Mouse (Mus musculus) kidney, postnatal 4 days (tissue): ENCODE measurements around the gene Cfd.
A peak's percentile ranks its signal among the peaks of the same experiment; 100 is the strongest.

Experiments
- DNase-seq, 2 experiments: peaks; one replicate each; pipeline ENCODE4 v3.0.0; 2021; ENCODE audit warnings: mixed read lengths in 2 of 2

Cfd gene

DNA sequence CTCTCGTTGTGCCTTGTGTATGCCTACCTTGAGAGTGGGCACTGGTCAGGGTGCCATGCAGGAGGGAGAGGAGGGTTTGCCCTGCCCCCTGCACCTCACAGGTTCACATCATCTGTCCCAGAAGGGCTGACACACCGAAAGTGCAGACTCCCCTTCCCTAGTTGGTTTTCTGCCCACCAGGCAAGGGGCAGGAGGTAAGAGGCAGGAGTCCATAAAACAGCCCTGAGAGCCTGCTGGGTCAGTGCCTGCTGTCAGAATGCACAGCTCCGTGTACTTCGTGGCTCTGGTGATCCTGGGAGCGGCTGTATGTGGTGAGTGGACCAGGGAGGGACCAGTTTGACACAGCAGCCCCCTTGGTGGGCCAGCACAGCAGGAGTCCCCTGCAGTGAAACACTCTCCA is at the start of gene Cfd:
Gene Cfd (plus strand): TSS at position 184 of the 400 bp plus-strand sequence.
- DNase-seq = no peak

DNA sequence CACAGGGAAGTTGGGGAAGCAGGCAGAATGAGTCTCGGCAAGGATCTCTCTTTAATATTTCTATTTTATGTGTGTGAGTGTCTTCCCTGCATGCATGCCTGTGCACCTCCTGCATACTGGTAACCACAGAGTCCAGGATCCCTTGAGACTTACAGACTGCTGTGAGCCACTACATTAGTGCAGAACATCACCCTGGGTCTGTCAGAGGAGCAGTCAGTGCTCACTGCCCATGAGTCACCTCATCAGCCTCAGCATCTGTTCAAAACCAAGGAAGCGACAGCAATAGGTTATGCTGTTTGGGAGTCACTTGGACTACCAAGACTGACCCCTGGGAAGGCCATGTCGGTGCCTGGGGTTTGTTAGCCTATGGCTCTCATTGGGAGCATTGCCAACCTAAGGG is 48.3 kb upstream of the Cfd start:
- no peak for DNase-seq

DNA sequence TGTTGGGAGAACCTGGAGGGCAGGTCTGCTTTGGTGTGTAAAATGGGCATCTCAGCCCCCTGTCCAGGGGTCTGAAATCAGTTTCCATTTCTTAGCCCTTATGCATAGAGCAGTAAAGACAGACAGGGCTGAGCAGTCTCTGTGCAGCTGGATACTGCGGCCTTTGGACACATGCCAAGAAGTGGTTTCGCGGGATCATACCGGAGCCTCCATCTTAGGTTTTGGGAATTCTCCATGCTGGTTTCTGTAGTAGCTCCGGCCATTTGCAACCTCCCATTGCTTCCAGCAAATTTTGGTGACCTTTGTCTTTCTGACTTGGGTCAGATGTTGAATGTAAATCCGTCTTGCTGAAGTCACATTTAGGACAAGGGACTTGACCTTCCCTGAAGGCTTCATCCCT is 47.2 kb upstream of the Cfd start:
- peak; percentile 71 to 78 for DNase-seq

DNA sequence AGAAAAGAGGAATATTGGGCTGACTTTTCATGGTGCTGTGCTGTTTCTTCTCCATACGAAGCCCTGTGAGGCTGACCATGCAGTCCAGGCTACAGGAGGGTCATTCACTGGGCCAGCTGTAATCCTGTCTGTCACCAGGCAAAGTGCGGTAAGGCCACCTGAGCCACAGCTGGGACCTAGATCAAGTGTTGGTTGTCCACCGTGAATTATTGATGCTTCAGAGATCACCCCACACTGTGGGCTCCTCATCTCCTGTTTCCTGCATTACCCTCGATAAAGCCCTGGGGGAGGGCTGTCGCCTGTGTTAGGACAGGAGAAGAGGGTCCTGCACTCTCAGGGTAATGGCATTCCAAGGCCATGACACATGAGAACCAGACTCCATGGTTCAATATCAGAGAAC is 44.1 kb upstream of the Cfd start:
- peak in 1 of 2 experiments; percentile 1 for DNase-seq

DNA sequence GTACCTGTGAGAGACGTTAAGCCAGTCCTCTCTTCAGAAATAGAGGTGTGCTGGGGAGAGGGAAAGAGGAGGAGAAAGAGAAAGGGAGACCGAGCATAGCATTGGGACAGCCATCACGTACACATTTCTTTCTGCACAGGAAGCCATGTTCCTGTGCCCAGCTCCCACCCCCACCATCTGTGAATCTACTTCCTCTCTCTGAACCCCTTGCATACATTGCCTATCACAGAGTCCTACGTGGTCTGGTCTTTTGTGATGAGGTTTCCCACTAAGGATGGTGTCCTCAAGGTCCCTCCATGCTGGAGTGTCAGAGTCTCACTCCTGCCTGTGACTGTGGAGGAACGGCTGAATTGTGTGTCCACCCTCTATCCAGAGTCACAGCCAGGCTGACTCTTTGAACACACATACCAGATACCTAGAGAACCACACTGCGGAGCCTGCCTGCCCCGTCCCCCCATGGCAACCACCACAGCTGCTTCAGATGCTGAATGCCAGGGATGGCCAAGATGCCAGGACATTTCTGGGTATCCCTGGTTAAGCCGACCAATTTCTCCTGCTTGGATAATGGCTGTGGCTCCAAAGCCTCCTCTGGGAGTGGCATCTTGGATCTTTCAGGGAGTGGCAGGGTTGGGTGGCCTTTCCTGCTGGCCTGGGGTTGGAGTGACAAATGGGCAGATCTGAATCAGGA is 40.6 kb upstream of the Cfd start:
- DNase-seq = peak in 1 of 2 experiments; percentile 4

DNA sequence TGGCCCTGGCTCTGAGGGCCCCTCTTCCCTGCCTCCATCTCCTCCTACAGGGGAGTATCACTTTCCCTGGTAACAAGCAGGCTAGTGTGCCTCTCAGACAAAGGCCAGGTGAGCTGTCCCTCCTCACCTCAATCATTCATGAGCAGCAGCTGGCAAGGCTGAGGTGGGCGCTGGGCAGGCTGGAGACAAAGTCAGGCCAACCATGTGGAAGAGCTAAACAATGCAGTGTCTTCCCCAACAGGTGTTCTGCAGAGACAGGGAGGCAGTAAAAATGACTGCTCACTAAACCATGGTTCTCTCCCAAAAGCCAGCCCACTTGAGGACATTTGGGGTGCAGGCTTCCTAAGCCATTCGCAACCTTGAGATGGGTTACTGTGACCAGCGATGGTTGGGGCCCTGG is 39.0 kb upstream of the Cfd start:
- no peak for DNase-seq

DNA sequence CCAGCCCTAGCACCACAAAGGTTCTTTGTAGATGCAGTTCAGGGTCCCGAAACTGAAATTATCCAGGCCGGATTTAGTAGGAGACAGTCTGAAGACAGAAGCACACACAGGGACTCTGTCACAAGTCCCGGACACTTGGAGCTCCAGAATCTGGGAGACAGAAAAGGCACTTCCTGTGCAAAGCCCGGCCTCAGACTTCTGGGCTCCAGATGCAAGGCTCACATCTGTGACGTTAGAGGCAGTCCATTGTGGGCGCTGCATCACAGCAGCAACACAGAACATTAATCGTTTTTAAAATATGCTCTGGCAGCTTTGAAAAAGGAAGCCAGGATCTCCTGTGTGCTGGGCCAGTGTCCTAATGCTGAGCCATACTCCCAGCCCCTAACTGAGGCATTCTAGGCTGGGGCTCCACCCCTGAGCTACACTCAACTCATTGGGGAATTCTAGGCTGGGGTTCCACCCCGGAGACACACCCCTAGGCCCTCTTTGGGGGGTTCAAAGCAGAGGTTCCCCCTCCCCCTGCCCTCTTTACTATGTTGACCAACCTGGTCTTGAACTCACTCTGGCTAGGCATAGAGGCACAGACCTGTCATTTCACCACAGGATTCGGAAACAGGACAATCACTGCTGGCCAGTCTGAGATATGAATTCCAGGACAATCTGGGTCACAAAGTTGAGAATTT is 38.4 kb upstream of the Cfd start:
- DNase-seq = peak; percentile 69 to 78

DNA sequence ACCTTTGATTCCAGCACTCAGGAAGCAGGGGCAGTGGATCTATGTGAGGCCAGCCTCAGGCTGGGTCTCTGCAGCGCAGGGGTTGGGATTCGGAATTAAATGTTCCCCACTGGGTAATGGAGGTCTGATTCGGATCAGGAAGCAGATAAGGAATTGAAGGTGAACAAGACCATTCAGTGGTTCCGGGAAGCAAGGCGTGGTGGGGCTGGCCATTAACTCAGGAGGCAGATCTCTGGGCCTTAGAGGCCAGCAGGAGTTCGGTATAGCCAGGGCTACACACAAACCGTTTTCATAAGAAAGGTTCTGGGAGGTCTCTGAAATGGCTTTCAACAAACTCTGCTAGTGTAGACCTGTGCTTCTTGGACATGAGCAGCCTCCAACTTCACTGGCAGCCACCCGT is 37.8 kb upstream of the Cfd start:
- DNase-seq = peak in 1 of 2 experiments; percentile 62

DNA sequence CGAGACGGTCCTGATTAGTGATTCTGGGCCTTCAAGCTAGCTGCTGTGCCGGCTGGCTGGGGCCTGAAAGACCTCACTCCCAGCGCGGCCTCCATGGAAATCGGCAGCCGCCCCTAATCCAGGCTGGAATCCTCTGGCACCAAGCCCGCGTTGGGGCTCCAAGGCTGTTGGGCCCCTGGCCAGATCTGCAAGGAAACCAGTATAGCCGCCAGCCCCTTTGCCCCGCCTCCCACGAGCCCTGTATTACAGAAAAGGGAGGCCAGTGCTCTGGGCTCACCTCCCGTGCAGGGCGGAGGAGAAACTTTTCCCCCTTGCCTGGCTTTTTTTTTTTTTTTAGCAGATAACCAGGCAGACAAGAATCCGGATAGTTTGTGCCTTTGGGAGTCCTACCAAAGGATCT is 37.3 kb upstream of the Cfd start:
- DNase-seq = peak; percentile 99

DNA sequence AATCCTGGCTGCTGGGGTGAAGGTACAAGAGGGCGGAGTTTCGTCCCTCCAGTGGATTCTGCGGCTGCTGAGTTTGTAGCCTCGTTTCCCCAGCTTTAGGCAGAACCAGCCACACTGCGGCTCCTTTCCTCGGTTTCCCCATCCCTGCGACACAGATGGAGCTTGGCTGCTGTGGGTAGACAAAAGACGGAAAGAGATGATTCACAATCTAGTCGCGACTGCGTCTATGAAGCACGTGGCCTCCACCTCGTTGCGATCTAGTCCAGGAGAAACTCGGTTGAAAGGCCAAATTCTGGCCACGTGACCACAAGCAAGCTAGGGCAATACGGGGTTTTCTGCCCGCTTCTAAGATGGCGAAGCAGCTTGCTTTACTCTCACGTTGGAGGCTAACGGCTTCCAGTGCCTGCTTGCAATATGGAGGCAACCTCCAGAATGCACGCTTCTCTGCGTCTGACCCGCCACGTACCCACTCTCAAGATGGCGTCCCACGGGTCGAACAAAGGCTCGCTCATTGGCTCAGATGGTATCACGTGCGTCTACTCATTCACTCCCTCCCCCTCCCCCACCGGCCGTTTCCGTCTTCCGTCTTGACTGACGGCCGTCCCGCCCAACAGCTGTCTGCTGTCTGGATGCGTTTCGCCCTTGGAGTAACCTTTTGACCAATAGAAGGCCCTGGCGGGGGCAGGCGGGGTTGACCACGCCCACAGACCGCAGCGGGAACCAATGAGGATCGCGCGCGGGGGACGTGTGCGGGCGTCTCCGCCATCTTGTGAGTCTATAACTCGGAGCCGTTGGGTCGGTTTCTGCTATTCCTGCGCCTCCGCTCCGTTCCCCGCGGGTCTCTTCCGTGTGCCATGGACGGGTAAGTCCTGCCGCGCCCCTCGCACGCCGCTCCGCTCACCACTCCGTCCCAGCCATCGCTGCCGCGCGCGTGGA is 36.5 kb upstream of the Cfd start, which contains the start of gene Ptbp1:
Gene Ptbp1 (plus strand): TSS at position 568 of the 936 bp plus-strand sequence.
- DNase-seq = peak; percentile 100

DNA sequence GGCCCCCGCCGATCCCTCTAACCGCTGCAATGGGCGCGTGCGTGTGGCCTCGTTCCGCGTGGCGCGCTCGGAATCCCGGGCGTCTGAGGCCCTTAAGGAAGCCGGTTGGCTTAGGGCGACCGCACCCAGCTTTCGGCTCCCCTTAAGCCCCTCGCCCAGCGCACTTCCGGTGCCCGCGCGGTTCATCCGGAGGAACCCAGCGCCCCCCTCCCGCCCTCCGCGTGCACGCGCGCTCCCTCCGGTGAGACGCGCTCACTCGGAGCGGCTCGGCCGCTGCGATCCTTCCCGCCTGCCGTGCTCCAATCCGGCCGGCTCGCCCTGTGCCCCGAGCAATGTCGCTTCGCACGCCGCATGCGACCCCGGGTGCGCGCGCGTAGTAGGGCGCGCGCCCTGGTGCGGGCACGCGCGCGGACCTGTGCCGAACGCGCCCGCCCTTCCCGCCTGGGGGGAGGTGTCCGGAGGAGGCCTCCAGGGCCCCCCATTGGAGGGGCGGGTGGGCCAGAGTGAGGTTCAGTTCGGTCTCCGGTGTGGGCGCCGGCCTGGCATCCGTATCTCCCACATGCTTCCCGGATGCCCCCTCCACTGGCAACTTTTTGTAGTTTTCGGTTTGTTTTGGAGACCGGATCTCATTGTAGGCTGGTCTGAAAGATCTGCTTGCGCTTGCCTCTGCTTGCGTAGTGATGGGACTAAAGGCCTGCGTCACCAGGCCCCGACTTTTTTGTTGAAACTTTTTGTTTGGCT is 35.7 kb upstream of the Cfd start:
- DNase-seq = peak; percentile 80 to 89

DNA sequence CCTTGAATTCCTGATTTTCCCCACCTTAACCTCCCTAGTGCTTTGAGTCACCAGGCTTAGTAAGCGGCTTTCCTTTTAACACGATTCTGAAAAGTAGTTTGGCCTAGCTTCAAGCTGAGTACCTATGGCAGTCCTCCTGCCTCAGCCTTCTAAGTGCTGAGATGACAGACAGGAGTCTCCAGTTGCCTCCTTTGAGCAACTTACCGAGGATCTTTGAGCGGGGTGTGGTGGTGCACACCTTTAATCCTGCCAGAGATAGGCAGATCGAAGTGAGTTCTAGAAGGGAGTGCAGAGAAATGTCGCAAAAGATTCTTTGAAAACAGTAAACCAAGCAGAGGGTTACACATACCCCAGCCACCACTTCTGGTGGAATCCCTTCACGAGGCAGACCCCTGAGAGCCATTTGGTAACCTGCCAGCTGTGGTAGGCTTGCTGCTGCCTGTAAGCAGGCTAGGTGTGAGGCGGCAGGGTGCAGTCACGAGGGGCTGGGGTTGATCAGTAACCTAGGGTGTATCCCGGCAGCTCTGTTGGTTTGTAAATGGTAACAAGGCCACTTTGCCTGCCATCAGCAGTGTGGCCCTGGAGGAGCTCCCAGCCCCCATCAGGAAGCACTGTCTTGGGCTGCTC is 35.0 kb upstream of the Cfd start:
- DNase-seq = peak; percentile 80 to 89

DNA sequence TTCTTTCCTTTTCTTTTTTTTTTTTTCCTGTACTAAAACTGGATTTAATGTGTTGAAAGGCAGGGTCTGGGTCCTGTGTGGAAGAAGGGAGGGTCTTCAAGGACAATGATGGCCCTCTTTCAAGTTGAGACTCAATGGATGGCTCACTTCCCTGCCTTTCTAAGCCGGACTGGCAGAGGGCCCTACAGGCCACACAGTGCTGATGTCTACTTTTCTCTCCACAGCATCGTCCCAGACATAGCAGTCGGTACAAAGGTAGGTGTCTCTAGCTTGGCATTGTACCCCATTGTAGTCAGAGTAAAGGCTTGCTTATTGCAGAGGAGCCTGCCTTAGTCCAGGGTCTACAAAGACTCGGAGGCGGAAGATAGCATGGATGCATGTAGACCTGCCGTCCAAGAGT is 34.4 kb upstream of the Cfd start:
- no peak for DNase-seq

DNA sequence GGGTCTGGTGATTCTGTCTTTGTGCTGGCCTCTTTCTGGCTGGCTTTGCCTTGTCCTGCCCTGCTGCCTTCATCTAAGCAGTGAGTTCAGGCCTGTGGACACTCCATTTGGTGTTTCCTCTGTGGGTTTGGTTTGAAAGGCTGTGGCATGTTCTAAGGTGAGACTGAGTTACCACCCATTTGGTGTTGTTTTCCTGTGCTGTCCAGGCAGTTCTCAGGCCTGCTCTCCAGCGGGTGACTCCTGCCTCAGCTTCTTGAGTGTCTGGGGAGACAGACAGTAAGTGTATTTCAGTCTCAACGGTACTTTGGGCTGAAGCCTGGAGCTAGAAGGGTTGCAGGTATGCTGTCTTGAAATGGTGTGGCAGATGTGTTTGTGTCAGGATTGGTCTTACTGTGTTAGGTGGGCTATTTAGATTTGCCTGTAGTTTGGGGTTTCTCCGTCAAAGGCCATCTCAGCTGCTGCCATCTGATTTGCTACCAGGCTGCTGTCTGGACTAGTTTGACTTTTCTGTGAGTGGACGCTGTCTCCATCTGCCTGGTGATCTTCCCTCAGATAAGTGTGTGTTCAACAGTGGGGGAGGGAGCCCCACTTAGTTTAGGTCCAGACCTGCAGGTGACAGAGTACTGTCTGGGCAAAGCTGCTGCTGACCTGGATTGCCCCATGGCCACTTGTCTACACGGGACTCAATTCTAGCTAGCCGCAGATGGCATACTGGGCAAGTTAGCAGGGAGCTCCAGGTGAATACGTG is 33.8 kb upstream of the Cfd start:
- no peak for DNase-seq

DNA sequence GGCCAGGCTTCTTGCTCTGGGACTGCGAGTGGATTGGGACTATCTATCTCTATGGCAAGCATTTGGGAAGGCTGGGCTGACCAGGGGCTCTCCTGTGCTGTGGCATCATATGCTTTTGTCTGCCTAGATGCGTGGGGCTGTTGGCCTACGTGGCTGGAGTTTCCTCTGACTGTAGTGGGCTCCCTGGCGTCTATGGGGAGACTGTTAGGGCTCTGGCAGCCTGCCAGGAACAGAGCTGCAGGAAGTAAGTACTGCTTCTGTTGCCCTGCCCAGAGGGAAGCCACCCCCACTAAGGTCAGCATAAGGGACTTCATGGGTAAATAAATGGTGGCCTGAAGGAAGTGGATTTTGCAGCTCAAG is 33.2 kb upstream of the Cfd start:
- peak; percentile 83 to 90 for DNase-seq

DNA sequence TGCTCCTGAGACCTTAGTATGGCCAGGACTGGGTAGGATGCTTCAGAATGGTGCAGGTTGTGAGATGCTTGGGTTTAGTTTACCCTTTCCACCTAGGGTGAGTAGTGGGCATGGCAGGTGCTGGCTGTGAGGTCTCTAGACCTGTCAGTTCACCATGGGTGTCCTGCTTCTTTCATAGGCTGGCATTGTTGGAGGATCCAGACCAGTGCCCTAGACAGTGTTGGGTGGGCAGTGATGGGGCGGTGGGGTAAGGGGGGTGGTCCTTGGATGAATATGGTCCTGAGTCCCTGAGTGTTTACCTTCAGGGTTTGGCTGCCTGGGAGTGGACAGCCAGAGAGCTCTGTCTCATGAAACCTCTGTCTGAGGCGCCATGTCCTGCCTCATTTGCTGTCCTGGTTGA is 32.8 kb upstream of the Cfd start:
- no peak for DNase-seq

DNA sequence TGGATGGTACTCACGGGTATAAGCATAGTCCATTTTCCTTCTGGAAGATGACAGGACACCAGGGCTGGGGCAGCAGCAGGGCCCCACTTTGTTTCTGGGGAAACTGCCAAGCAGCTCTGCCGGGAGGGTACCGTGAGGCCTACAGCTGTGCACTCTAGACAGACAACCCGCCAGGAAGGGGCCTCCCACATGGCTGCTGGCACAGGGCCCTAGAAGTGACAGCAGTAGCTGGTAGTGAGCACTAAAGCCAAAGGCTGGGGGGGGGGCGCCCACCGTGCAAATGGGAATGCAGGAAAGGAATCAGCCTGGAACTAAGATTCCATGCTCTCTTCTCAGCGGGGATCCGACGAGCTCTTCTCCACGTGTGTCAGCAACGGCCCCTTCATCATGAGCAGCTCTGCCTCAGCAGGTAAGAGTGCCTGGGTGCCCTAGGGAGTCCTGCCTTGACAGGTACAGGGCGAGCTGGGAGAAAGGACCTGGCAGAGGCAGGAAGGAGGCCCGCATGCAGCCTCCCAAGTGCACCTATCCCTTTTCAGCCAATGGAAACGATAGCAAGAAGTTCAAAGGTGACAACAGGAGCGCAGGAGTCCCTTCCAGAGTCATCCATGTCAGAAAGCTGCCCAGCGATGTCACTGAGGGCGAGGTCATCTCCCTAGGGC is 32.1 kb upstream of the Cfd start:
- peak; percentile 84 to 88 for DNase-seq

DNA sequence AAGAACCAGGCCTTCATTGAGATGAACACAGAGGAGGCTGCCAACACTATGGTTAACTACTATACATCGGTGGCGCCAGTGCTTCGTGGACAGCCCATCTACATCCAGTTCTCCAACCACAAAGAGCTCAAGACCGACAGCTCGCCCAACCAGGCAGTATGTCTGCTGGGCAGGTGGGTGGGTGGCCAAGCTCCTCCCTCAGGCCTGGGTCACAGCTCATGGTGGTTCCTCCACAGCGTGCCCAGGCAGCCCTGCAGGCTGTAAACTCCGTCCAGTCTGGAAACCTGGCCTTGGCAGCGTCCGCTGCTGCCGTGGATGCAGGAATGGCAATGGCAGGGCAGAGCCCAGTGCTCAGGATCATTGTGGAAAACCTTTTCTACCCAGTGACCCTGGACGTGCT is 31.5 kb upstream of the Cfd start:
- peak; percentile 49 to 62 for DNase-seq

DNA sequence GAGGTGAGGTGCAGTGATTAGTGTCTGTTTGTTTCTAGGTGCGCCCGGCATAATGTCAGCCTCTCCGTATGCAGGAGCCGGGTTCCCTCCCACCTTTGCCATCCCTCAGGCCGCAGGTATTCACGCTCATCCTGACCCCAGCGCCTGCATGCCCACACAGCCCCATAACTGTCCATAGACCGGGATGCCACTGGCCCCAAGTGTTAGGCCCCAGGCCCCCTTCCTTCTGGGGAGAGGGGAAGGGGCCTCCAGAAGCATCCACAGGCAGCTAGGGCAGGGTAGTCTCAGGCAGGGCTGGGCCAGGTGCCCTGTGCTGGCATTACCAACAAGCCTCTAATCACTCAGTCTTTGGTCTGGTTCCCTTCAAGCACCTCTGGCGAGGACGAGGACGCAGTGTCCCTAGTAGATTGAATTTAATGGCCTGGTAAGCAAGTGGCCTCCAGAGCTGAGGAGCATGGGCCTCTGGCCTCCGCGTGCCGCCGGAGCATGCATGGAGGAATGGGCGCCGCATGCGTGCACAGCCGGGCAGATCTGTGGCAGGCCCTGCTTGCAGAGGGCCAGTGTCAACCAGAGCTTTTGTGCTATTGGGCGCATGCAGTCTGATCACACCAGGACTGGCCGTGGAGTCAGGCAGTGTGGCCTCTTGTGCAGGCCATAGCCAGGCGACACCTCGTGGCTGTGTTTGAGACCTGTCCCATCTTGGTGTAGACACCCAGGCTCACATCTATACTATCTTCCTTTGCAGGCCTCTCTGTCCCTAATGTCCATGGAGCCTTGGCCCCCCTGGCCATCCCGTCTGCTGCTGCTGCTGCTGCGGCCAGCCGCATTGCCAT is 30.4 kb upstream of the Cfd start:
- DNase-seq = no peak
